Mouse (Mus musculus) effector memory CD4-positive, alpha-beta T cell, adult 7 months (primary cell): ENCODE measurements around the gene Ccdc78. TPM values are rescaled to one million over a fixed set of nuclear protein-coding genes. Genes with fewer than 3 reads are reported as not detected.

Experiments
- polyA plus RNA-seq: library from polyadenylated mRNA; unstranded; fragments of 100-300 nt; shearing (Covaris generic); gene quantifications from one replicate; pipeline ENCODE4 v1.2.1, GENCODE M21; 2017

The Ccdc78 gene
- 0.69 TPM for polyA plus RNA-seq

GRCm38 (mm10) chr17:25786280-25786679 is at the start of gene Ccdc78:
TSS of gene Ccdc78 (plus strand) at chr17:25786580.

GRCm38 (mm10) chr17:25754241-25754640 is 32.1 kb upstream of the Ccdc78 start, which contains the start of gene Msln:
TSS of gene Msln (minus strand) at chr17:25754378.

DNA sequence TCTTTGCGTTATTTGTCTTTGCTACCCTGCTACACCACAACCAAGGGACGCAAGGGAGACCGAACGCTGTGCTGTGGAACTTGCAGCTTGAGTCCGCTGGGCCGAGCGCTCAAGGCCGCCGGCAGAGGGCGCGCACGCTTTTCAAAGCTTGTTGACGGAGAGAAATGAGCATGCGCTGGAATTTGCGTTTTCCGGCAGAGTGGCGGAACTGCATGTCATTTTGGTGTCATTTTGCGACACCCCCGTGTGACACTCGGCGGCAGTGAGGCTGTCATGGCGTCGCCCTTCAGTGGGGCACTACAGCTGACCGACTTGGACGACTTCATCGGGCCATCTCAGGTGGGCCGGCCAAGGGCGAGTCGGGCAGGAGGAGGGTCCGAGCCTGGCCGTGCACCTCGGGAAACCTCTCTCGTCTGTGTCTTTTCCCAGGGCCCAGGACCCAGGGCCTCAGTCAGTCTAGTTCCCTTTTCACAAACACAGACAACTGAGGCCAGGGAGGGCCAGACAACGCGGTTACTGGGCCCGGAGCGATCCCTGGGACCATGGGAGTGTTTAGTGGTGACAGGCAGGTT is 12.7 kb upstream of the Ccdc78 start, which contains the start of gene Narfl:
Narfl (plus strand) TSS at position 228 of the 572 bp plus-strand sequence.

DNA sequence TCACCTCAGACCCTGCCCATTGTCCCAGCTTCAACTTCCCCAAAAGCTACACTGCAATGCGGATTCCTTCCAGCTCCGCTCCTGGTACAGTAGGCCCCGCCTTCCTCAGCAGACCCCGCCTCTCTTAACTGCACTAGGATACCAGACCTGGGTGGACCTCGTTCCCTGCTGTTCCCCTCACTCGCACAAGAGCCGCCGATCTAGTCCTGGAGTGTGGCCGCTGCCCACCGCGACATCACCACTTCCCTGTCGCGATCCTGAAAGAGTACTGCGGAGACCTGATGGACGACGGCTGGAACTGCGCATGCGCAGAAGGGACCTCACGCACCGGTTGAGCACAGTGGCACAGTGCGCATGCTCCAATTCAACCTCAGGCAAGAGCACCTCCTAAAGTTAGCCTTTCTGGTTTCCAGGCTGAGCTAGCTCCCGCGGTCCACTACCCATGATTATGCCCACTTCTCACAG is 1.1 kb upstream of the Ccdc78 start, which contains the start of gene Haghl:
Haghl (minus strand) TSS at position 393 of the 465 bp plus-strand sequence.

GRCm38 (mm10) chr17:25792615-25793014 is 6.2 kb downstream of the Ccdc78 start, which contains the start of gene Fam173a:
TSS of gene Fam173a (minus strand) at chr17:25792901.

GRCm38 (mm10) chr17:25795609-25796092 is 9.3 kb downstream of the Ccdc78 start, which contains the start of gene AC134908.4:
TSS of gene AC134908.4 (minus strand) at chr17:25795659.

GRCm38 (mm10) chr17:25796951-25797369 is 10.6 kb downstream of the Ccdc78 start, which contains the start of gene Metrn:
TSS of gene Metrn (minus strand) at chr17:25797136.

DNA sequence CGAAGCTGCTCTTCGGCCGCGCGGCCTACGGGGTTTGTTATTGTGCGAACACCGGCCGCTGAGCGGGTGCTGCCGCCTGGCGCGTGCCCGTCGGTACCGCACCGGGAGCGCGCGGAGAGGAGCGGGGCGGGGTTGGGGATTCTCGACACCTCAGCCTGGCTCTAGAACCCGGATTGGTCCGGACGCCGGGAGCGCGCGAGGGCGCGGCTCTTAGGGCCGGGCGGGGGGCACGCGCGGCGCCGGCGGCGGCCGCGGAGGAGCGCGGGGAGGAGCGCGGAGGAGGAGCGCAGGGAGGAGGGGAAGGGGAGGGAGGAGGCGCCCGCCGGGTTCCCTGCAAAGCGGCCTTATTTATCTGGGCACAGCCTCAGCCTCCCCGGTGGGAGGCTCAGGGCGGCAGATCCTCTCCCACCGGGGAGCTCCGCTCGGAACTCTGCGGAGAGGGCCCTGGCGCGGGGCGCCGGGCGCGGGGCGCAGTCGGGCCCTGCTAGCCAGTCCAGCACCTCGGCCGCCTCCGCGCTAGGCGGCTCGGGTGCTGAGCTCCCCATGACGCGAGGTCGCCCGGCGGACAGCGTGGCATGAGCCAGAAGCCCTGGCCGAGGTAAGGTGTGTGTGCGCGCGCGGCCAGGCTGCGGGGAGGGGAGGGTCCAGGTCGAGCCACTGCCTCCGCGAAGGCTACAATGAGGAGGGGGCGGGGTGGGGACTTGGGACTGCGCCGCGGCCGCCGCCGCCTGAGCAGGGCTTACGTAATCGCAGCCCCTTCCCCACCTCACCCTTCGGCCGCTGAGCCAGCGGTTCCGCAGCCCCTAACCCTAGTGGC is 22.6 kb downstream of the Ccdc78 start, which contains the start of gene Fbxl16:
Fbxl16 (plus strand) TSS at position 297 of the 817 bp plus-strand sequence.

GRCm38 (mm10) chr17:25823452-25823851 is 37.1 kb downstream of the Ccdc78 start, which contains the start of gene Wdr24:
TSS of gene Wdr24 (plus strand) at chr17:25823627.

DNA sequence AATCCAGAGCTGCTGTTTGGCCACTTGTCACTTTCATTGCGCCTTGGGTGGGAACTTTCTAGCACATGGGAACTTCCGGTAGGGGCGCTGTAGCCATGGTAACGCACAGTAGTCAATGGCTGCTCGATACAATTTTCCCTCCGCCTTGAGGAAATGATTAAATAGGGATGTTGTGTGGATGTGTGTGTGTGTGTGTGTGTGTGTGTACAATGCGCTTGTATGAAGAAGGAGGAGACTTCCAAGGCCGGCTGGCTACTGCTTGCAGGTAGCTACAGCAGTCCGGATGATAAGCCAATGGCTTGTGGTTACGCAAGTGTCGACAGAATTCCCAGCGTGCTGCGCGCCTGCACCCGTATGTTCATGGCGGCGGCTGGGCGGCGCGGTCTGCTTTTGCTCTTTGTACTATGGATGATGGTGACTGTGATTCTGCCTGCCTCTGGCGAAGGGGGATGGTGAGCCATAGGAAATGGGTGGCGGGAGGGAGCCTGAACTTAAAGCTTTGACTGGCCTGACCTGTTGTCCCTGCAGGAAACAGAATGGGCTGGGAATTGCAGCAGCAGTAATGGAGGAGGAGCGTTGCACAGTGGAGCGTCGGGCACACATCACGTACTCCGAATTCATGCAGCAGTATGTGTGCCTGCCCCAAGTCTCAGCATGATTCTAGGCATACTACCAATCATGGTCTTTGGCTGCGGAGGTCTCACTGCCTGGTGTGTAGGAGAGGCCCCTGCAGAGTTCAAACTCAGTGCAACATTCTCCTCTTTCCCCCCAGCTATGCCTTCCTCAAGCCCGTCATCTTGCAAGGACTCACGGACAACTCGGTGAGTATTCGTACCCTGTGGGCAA is 42.6 kb downstream of the Ccdc78 start, which contains the start of gene Jmjd8:
Jmjd8 (plus strand) TSS at position 156 of the 846 bp plus-strand sequence.

DNA sequence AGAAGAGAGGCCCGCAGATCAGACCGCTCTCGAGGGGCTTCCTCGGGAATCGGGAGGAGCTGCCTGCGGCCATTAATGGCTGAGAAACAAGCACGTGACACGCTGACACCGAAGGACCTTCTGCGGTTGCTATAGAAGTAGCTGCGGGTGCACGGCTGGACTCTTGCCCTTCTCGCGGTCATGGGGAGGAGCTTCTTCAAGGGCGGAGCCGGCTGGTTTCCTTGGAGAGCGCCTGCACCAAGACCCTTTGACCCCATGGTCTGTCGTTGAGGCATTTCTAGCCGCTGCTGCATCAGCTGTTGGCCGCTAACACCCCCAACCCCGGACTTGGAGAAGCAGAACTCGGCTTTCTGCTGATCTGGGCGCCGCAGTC is 46.9 kb downstream of the Ccdc78 start, which contains the start of gene Stub1:
Stub1 (minus strand) TSS at position 114 of the 373 bp plus-strand sequence.

DNA sequence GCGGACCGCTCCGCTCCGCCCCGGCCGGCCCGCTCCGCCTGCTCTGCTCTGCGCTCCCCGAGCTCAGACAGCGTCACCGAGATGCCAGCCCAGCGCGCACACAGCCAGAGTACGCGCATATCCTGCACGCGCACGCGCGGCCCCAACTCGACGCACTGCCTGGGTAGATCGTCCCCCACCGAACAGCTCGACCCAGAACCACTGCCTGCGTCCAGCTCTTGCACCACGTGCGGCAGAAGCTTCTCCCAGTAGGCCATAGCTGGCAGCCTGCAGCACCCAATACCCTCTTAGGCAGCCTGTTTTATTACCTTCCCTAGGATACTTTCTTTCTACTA is 50.7 kb downstream of the Ccdc78 start, which contains the start of gene Rhbdl1:
Rhbdl1 (minus strand) TSS at position 220 of the 335 bp plus-strand sequence.

Other genes starting within 250 kb of the Ccdc78 start
- not detected for gene Sox8, start 215.9 kb upstream of the Ccdc78 start, polyA plus RNA-seq
- 15.7 TPM for gene Lmf1, start 207.5 kb upstream of the Ccdc78 start, polyA plus RNA-seq
- gene Gng13, start 69.4 kb upstream of the Ccdc78 start, polyA plus RNA-seq, result not detected
- gene Chtf18, start 59.2 kb upstream of the Ccdc78 start, polyA plus RNA-seq, result 5.7 TPM
- 4.0 TPM for gene Rpusd1, start 58.9 kb upstream of the Ccdc78 start, polyA plus RNA-seq
- gene Mslnl, start 50.5 kb upstream of the Ccdc78 start, polyA plus RNA-seq, result not detected
- gene Msln, start 32.2 kb upstream of the Ccdc78 start, polyA plus RNA-seq, result 0.67 TPM
- gene Narfl, start 12.8 kb upstream of the Ccdc78 start, polyA plus RNA-seq, result 20.4 TPM
- 26.4 TPM for gene Haghl, start 907 bp upstream of the Ccdc78 start, polyA plus RNA-seq
- gene Fam173a, start 6.3 kb downstream of the Ccdc78 start, polyA plus RNA-seq, result 121 TPM
- not detected for gene AC134908.4, start 9.1 kb downstream of the Ccdc78 start, polyA plus RNA-seq
- 26.0 TPM for gene Metrn, start 10.6 kb downstream of the Ccdc78 start, polyA plus RNA-seq
- 0.18 TPM for gene Fbxl16, start 22.5 kb downstream of the Ccdc78 start, polyA plus RNA-seq
- gene Wdr24, start 37.0 kb downstream of the Ccdc78 start, polyA plus RNA-seq, result 24.5 TPM
- gene Jmjd8, start 42.3 kb downstream of the Ccdc78 start, polyA plus RNA-seq, result 18.4 TPM
- 132 TPM for gene Stub1, start 46.8 kb downstream of the Ccdc78 start, polyA plus RNA-seq
- gene Rhbdl1, start 50.7 kb downstream of the Ccdc78 start, polyA plus RNA-seq, result 0.55 TPM
- gene Gm20683, start 55.2 kb downstream of the Ccdc78 start, polyA plus RNA-seq, result 0.46 TPM
- gene Rhot2, start 58.3 kb downstream of the Ccdc78 start, polyA plus RNA-seq, result 18.4 TPM
- 11.1 TPM for gene Wdr90, start 74.9 kb downstream of the Ccdc78 start, polyA plus RNA-seq
- 4.1 TPM for gene Mcrip2, start 82.2 kb downstream of the Ccdc78 start, polyA plus RNA-seq
- 41.4 TPM for gene Mettl26, start 88.5 kb downstream of the Ccdc78 start, polyA plus RNA-seq
- gene Wfikkn1, start 94.3 kb downstream of the Ccdc78 start, polyA plus RNA-seq, result 0.49 TPM
- gene Rab40c, start 133.1 kb downstream of the Ccdc78 start, polyA plus RNA-seq, result 15.3 TPM
- 44.1 TPM for gene Pigq, start 158.4 kb downstream of the Ccdc78 start, polyA plus RNA-seq
- gene Nhlrc4, start 158.4 kb downstream of the Ccdc78 start, polyA plus RNA-seq, result not detected
- not detected for gene A930017K11Rik, start 166.0 kb downstream of the Ccdc78 start, polyA plus RNA-seq
- gene Capn15, start 199.2 kb downstream of the Ccdc78 start, polyA plus RNA-seq, result 18.6 TPM